Mouse (Mus musculus) hindbrain, embryonic 15.5 days (tissue): ENCODE measurements around the gene Hist1h4h. TPM values are rescaled to one million over a fixed set of nuclear protein-coding genes. Genes with fewer than 3 reads are reported as not detected.
A peak's percentile ranks its signal among the peaks of the same experiment; 100 is the strongest.
"Not testable (repeated sequence)": the region's sequence is repeated elsewhere in the genome, so short reads cannot be mapped to it uniquely, and the experiment has no call there.

Source experiments
- ATAC-seq: fragments of 200-750 bp; cut with Nextera tagmentation; 2 replicates; pipeline ENCODE4 v1.8.0; 2017; ENCODE audit warnings: low read depth, moderate number of reproducible peaks, moderate TSS enrichment; ENCODE audit not compliant: low FRiP score
- H3K27ac ChIP-seq: fragments of 300-500 bp; sonication (generic); replicated peaks from 2 replicates; pipeline ENCODE4 v1.5.1; 2015; ENCODE audit warnings: mild to moderate bottlenecking, inconsistent platforms
- H3K27me3 ChIP-seq: fragments of 300-500 bp; sonication (generic); 2 replicates; pipeline ENCODE4 v1.6.1; 2015; ENCODE audit warnings: control low read depth, inconsistent platforms
- H3K36me3 ChIP-seq: fragments of 300-500 bp; sonication (generic); 2 replicates; pipeline ENCODE4 v1.6.1; 2015; ENCODE audit warnings: control low read depth, inconsistent platforms
- H3K4me1 ChIP-seq: fragments of 300-500 bp; sonication (generic); replicated peaks from 2 replicates; pipeline ENCODE4 v1.6.1; 2015; ENCODE audit warnings: control low read depth, inconsistent platforms
- H3K4me2 ChIP-seq: fragments of 300-500 bp; sonication (generic); 2 replicates; pipeline ENCODE4 v1.6.1; 2015; ENCODE audit warnings: moderate library complexity, mild to moderate bottlenecking, inconsistent platforms
- H3K4me3 ChIP-seq: fragments of 300-500 bp; sonication (generic); 2 replicates; pipeline ENCODE4 v1.5.1; 2015; ENCODE audit warnings: mild to moderate bottlenecking, inconsistent platforms
- H3K9ac ChIP-seq: fragments of 300-500 bp; sonication (generic); 2 replicates; pipeline ENCODE4 v1.6.1; 2015; ENCODE audit warnings: inconsistent platforms
- H3K9me3 ChIP-seq: fragments of 300-500 bp; sonication (generic); 2 replicates; pipeline ENCODE4 v1.6.1; 2016; ENCODE audit warnings: control low read depth, inconsistent platforms
- WGBS: fragments of 180-500 bp; shearing (Covaris S2); methylation state at CpG from one replicate; pipeline ENCODE4 v1.1.7; 2015; 5-methylcytosine and 5-hydroxymethylcytosine counted together
- polyA plus RNA-seq: library from polyadenylated mRNA; unstranded; fragments of >200 nt; fragmentation: Nextera tagmentation; extraction: Ambion mirVana; gene quantifications from 2 replicates; pipeline ENCODE4 v1.2.1, GENCODE M21; 2015

Gene Hist1h4h
- polyA plus RNA-seq, 1 experiment from 2014 or later: 1.7 TPM

DNA sequence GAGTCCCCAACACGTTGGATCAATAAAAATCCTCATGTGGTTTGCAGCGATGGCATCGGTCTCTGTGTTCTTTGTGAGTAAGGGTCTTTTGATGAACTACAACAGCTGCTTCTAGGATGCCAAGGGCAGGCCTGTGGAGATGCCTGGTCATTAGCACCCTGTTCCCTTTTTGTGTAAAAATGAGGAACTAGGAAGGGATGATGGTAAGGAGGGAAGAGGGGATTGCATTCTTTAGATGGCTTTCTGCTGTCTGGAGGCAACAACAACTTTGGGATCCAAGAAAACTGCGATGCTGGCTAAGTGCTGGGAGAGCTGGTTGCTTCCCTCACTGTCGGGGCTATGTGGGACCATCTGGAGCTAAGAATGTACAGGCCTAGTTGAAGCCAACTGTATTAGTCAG, 7.4 kb downstream of the Hist1h4h start:
- H3K4me3 ChIP-seq: no peak overlapping the region
- H3K27me3 ChIP-seq: no peaks in the 10 kb centered on the region
- ATAC-seq: no peak
- WGBS: 78% methylated on average over 5 of the region's 5 CpGs
- no peaks in the 10 kb centered on the region for H3K36me3 ChIP-seq
- no peaks in the 10 kb centered on the region for H3K9me3 ChIP-seq
- no peak overlapping the region for H3K4me2 ChIP-seq
- H3K9ac ChIP-seq: no peak overlapping the region
- peaks cover 21% of the 10 kb centered on the region for H3K4me1 ChIP-seq
- H3K27ac ChIP-seq: no peak overlapping the region

DNA sequence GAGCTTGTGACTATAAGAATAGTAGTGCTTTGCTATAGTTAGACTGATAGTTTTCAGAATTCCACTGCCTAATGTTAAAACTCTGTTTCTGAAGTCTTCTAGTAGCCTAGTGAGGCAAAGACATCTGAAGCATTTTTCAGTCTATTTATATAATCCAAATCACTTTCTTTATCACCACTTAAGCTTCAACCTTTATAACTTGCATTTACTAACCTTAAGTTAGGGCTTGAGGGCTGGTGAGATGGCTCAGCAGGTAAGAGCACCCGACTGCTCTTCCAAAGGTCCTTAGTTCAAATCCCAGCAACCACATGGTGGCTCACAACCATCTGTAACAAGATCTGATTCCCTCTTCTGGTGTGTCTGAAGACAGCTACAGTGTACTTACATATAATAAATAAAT, 9.0 kb downstream of the Hist1h4h start:
- H3K9me3 ChIP-seq, H3K27ac ChIP-seq, H3K4me2 ChIP-seq, H3K36me3 ChIP-seq, H3K4me3 ChIP-seq, ATAC-seq, H3K9ac ChIP-seq, H3K27me3 ChIP-seq: not testable (repeated sequence)
- WGBS: 70% methylated on average over 1 of the region's 1 CpGs
- peaks cover 12% of the 10 kb centered on the region for H3K4me1 ChIP-seq

DNA sequence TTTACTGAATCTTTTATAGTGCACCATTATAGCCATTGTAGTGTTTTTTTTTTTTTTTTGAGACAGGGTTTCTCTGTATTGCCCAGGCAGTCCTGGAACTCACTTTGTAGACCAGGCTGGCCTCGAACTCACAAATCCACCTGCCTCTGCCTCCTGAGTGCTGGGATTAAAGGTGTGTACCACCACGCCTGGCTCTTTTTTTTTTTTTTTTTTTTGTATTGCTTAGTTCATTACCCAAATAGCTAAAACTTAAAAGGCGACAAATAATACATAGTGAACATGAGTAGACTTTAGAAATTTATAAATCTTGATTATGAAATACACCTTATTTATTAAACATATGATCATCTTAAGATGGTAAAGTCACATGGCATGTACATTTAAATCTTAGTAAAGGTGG, 10.6 kb downstream of the Hist1h4h start:
- no peaks in the 10 kb centered on the region for H3K27me3 ChIP-seq
- no peaks in the 10 kb centered on the region for H3K9me3 ChIP-seq
- H3K4me1 ChIP-seq: peaks cover 8% of the 10 kb centered on the region
- H3K4me3 ChIP-seq: no peak overlapping the region
- no peak overlapping the region for H3K27ac ChIP-seq
- H3K9ac ChIP-seq: no peak overlapping the region
- 81% methylated on average over 3 of the region's 3 CpGs for WGBS
- no peak overlapping the region for H3K4me2 ChIP-seq
- H3K36me3 ChIP-seq: no peaks in the 10 kb centered on the region
- no peak for ATAC-seq

DNA sequence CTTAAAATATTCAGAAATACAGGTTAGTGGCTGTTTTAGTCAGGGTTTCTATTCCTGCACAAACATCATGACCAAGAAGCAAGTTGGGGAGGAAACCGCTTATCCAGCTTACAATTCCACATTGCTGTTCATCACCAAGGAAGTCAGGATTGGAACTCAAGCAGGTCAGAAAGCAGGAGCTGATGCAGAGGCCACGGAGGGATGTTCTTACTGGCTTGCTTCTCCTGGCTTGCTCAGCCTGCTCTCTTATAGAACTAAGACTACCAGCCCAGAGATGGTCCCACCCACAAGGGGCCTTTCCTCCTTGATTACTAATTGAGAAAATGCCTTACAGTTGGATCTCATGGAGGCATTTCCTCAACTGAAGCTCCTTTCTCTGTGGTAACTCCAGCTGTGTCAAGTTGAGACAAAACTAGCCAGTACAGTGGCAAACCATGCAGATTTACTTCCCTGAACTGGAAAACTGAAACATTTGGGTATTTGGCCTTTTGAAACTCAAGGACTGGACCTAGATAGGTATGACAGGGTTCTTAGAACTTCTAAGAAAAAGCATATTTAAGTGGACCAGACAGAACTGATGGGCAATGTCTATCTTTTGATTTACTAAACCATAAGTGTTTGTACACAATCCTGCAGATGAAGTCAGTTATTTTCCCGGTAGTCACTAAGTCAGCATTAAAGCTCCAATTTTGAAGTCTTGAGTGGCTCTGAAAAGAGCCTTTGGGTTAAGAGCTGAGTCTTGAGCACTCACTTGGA, 11.6 kb downstream of the Hist1h4h start:
- not testable (repeated sequence) for H3K27me3 ChIP-seq, H3K36me3 ChIP-seq, ATAC-seq, H3K9me3 ChIP-seq, H3K4me1 ChIP-seq
- peak overlapping the region; percentile 40 for H3K9ac ChIP-seq
- 3% methylated on average over 3 of the region's 3 CpGs for WGBS
- peak overlapping the region; percentile 87 for H3K4me2 ChIP-seq
- H3K27ac ChIP-seq: 0 out of 2 replicates have a peak overlapping the region, but pooled peaks have one; percentile 77
- H3K4me3 ChIP-seq: peak overlapping the region; percentile 49

DNA sequence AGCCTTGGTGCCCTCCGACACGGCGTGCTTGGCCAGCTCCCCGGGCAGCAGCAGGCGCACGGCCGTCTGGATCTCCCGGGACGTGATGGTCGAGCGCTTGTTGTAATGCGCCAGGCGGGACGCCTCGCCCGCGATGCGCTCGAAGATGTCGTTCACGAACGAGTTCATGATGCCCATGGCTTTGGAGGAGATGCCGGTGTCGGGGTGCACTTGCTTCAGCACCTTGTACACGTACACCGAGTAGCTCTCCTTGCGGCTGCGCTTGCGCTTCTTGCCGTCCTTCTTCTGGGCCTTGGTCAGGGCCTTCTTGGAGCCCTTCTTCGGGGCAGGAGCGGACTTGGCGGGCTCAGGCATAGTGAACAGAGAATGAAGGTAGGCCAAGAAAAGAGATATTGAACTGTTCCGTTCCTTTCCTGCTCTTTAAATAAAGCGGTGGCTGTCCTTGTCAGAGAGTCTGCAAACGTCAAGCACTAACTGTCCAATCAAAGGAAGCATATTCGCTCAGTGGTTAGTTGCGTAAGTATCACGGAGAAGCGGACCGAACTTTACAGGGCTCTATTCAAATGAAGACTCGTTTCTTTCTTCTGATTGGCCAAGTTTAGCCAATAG, 12.3 kb downstream of the Hist1h4h start, which contains the start of gene Hist1h2bh:
Gene Hist1h2bh (minus strand): TSS at position 394 of the 609 bp plus-strand sequence.
- H3K27me3 ChIP-seq: not testable (repeated sequence)
- H3K27ac ChIP-seq: peak within 1 kb of the TSS; percentile 90

DNA sequence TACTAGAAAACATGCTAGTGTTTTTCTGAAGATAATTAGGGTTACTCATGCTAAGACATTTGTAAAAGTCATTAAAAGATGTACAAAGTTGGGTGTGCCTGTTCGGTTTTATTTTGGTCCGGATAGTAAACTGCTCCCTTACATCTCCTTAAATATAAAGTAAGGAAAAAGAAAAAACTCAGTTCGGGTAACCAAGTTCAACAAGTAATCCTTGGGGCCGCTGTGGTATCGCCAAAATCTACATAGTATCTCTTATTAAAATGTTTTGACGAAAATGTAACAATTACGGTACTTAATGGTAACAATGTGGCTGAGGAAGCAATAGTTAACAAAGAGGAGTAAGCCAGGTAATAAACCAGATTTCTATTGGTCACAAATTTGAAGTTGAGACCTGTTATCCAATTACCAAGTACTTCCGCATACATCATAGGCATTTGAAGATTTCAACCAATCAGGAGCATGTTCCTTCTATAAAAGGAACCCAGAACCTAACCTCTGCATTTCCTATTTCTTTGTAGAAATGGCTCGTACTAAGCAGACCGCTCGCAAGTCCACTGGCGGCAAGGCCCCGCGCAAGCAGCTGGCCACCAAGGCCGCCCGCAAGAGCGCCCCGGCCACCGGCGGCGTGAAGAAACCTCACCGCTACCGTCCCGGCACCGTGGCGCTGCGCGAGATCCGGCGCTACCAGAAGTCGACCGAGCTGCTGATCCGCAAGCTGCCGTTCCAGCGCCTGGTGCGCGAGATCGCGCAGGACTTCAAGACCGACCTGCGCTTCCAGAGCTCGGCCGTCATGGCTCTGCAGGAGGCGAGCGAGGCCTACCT, 13.3 kb downstream of the Hist1h4h start, which contains the start of gene Hist1h3f:
Gene Hist1h3f (plus strand): TSS at position 88 of the 822 bp plus-strand sequence.
- Histone ChIP-seq H3K4me2 (peak within 1 kb of the TSS; percentile 87), H3K36me3 (no peaks in the 10 kb centered on the region), H3K27ac (peak within 1 kb of the TSS; percentile 90), H3K27me3 (no peaks in the 10 kb centered on the region), H3K4me1 (peaks cover 8% of the 10 kb centered on the region), H3K9ac (peak within 1 kb of the TSS; percentile 61), H3K4me3 (peak within 1 kb of the TSS; percentile 55), H3K9me3 (no peaks in the 10 kb centered on the region)
- ATAC-seq: peak; percentile 96
- under 1% methylated on average over 34 of the region's 45 CpGs for WGBS

More for the DNA sequence above, 12.3 kb downstream of the Hist1h4h start, which contains the start of gene Hist1h2bh:
- H3K4me1 ChIP-seq, H3K9me3 ChIP-seq, H3K36me3 ChIP-seq: not testable (repeated sequence)
- ATAC-seq: peak; percentile 92
- Histone ChIP-seq H3K4me2 (peak within 1 kb of the TSS; percentile 87), H3K9ac (peak within 1 kb of the TSS; percentile 43), H3K4me3 (peak within 1 kb of the TSS; percentile 55)
- under 1% methylated on average over 41 of the region's 42 CpGs for WGBS

DNA sequence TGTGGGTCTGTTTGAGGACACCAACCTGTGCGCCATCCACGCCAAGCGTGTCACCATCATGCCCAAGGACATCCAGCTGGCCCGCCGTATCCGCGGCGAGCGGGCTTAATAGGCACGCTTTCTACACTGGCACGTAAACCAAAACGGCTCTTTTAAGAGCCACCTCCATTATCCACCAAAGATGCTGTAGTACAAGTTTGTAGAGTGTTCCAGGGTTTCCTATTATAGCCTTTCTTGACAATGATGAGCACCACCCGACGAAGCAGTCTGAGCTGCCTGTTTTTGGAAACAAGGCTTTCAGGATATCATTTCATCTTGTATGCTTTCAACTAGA, 13.9 kb downstream of the Hist1h4h start:
- not testable (repeated sequence) for H3K9me3 ChIP-seq, H3K36me3 ChIP-seq, ATAC-seq, H3K4me1 ChIP-seq, H3K27me3 ChIP-seq
- H3K4me3 ChIP-seq: peak overlapping the region; percentile 55
- H3K27ac ChIP-seq: peak overlapping the region; percentile 90; the same call in 1 of the 2 replicates
- H3K4me2 ChIP-seq: peak overlapping the region; percentile 87
- 0% methylated on average over 11 of the region's 14 CpGs for WGBS
- H3K9ac ChIP-seq: peak overlapping the region; percentile 61; the same call in 1 of the 2 replicates

DNA sequence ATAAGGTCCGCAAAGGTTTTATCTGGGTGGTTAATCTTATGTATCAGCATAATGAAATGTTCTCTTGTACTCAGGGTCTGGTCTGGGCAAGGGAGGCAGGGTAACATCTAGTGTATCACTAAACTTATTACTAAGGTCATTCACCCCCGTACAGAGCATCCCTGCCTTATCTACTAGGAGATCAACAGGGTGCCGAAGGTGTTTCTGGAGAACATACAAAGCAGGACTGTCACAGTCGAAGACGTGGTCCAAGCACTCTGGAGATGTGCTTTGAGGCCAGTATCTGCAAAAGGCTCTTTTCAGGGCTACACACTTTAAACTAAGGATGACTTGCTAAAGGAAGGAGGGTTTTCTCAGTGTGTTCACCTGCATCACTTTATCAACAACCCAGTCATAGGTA, 15.8 kb downstream of the Hist1h4h start:
- H3K27ac ChIP-seq: no peak overlapping the region
- no peaks in the 10 kb centered on the region for H3K36me3 ChIP-seq
- no peak overlapping the region for H3K4me2 ChIP-seq
- no peaks in the 10 kb centered on the region for H3K27me3 ChIP-seq
- no peak overlapping the region for H3K4me3 ChIP-seq
- WGBS: 87% methylated on average over 5 of the region's 5 CpGs
- ATAC-seq: no peak
- H3K9me3 ChIP-seq: no peaks in the 10 kb centered on the region
- H3K9ac ChIP-seq: no peak overlapping the region
- H3K4me1 ChIP-seq: peaks cover 15% of the 10 kb centered on the region

DNA sequence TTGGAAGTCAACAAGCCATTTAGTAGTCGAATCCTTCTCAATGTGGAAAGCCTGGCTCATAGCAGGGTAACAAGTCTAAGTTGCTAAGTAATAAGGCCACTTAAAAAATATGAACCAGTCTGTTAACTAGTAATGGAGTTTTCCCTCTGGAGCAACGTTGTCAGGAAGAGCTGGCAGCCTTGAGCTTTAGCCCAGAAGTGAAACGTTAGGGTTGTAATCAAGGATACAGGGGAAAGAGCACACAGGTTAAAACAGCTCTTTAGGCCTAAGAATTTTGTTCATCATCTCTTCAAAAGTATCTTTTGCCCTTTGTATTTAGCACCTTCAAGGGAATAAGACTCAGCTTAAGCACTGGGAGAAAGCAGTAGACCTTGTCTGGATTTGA, 19.9 kb downstream of the Hist1h4h start:
- peak overlapping the region; percentile 46 for H3K4me3 ChIP-seq
- H3K9ac ChIP-seq: peak overlapping the region; percentile 54; the same call in 1 of the 2 replicates
- peaks cover 29% of the 10 kb centered on the region for H3K4me1 ChIP-seq
- H3K36me3 ChIP-seq: no peaks in the 10 kb centered on the region
- no peaks in the 10 kb centered on the region for H3K27me3 ChIP-seq
- 8% methylated on average over 3 of the region's 3 CpGs for WGBS
- ATAC-seq: no peak
- H3K27ac ChIP-seq: peak overlapping the region; percentile 87
- no peaks in the 10 kb centered on the region for H3K9me3 ChIP-seq
- H3K4me2 ChIP-seq: peak overlapping the region; percentile 64

DNA sequence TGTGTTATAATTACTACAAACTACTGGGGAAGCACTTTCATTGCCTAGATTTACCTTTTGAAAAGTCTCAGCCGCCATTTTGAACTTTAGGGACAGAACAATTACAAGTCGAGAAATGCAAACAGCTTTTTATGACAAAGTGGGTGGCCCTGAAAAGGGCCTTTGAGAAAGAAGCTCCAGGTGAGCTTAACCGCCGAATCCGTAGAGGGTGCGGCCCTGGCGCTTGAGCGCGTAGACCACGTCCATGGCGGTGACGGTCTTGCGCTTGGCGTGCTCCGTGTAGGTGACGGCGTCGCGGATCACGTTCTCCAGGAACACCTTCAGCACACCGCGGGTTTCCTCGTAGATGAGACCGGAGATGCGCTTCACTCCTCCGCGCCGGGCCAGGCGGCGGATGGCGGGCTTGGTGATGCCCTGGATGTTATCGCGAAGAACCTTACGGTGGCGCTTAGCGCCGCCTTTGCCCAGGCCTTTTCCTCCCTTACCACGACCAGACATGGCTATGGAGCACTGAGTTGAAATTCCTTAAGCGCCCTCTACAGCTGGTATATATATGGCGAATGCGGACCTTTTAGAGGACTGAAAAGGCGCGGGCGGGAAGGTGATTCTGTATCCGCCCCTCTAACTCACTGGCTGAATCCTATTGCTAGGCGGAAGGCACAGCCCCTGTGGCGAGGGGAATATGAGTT, 20.4 kb downstream of the Hist1h4h start, which contains the start of gene Hist1h4f:
Gene Hist1h4f (minus strand): TSS at position 503 of the 689 bp plus-strand sequence.
- peak within 1 kb of the TSS; percentile 54 for H3K9ac ChIP-seq
- ATAC-seq: peak; percentile 93
- WGBS: under 1% methylated on average over 47 of the region's 47 CpGs
- H3K4me2 ChIP-seq: peak within 1 kb of the TSS; percentile 64
- H3K27ac ChIP-seq: peak within 1 kb of the TSS; percentile 87
- H3K4me1 ChIP-seq: peaks cover 32% of the 10 kb centered on the region
- H3K27me3 ChIP-seq, H3K36me3 ChIP-seq, H3K9me3 ChIP-seq: not testable (repeated sequence)
- peak within 1 kb of the TSS; percentile 46 for H3K4me3 ChIP-seq
